Mouse (Mus musculus): ENCODE results near the gene 5730480H06Rik. TPM values are rescaled to one million over a fixed set of nuclear protein-coding genes. Genes with fewer than 3 reads are reported as not detected.
A peak's percentile ranks its signal among the peaks of the same experiment; 100 is the strongest.

The 5730480H06Rik gene
- polyA plus RNA-seq, 1 experiment from 2014 or later, result 17.9 TPM

DNA sequence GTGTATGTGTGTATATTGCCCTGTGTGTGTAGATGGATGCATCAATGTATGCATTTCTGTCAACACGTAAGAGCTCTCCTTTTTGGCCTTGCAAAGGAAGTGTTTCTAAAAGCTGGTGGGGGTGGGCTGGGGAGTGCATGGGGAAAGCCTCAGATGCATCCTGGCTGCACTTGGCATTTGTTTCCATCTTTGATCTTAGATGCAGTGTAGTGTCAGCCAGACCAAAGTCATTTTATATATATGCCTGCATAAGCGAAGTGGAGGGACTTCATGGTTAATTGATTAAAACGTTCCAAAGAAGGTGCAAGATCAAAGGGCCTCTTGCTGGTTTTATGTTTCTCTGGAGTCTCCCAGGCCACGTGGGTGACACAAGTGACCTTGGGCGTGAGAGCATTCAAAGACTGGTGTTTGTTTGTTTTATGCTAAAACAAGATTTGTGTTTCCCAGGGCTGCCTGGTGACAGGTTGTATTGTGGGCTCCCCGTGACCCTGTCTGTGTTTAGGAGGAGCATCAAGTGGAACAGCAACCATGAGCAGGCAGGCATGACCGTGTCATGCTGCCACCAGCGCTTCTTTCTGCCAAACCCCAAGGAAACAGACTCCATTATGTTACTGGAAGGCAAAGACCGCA is 6.2 kb downstream of the 5730480H06Rik start:
- 60% methylated on average over 9 of the region's 9 CpGs for WGBS
- DNase-seq (ENCODE audit: low spot score), result no peak
- H3K4me2 ChIP-seq, result no peak overlapping the region

GRCm38 (mm10) chr5:48340808-48341433 is 13.2 kb downstream of the 5730480H06Rik start:
- Histone ChIP-seq H3K9me3 (ENCODE audit: control insufficient read depth, low read length) (no peaks in the 10 kb centered on the region), H3K4me2 (no peak overlapping the region), H3K4me3 (ENCODE audit: low read depth, low read length) (no peak overlapping the region), H3K27ac (ENCODE audit: low read depth, low read length) (no peak overlapping the region), H3K4me1 (replicated peaks; ENCODE audit: control insufficient read depth, insufficient read depth, low read length) (no peaks in the 10 kb centered on the region), H3K9ac (ENCODE audit: low read depth, low read length) (no peak overlapping the region), H3K27me3 (replicated peaks; ENCODE audit: control insufficient read depth, insufficient read depth, low read length) (no peaks in the 10 kb centered on the region), H3K36me3 (ENCODE audit: control insufficient read depth, insufficient read depth, low read length) (no peaks in the 10 kb centered on the region)
- ATAC-seq (replicated peaks; ENCODE audit: low FRiP score) (no peak), DNase-seq (ENCODE audit: low spot score) (no peak)
- WGBS, result 54% methylated on average over 7 of the region's 7 CpGs

More for the DNA sequence above, 6.2 kb downstream of the 5730480H06Rik start:
- no peak overlapping the region for H3K27ac ChIP-seq (ENCODE audit: low read depth, low read length)
- H3K36me3 ChIP-seq (ENCODE audit: control insufficient read depth, insufficient read depth, low read length), result no peaks in the 10 kb centered on the region
- no peak for ATAC-seq (replicated peaks; ENCODE audit: low FRiP score)
- no peaks in the 10 kb centered on the region for H3K9me3 ChIP-seq (ENCODE audit: control insufficient read depth, low read length)
- no peak overlapping the region for H3K4me3 ChIP-seq (ENCODE audit: low read depth, low read length)
- H3K4me1 ChIP-seq (replicated peaks; ENCODE audit: control insufficient read depth, insufficient read depth, low read length), result 0 out of 2 replicates have a peak, but pooled peaks cover 3% of the 10 kb centered on the region
- no peak overlapping the region for H3K9ac ChIP-seq (ENCODE audit: low read depth, low read length)
- H3K27me3 ChIP-seq (replicated peaks; ENCODE audit: control insufficient read depth, insufficient read depth, low read length), result no peaks in the 10 kb centered on the region

DNA sequence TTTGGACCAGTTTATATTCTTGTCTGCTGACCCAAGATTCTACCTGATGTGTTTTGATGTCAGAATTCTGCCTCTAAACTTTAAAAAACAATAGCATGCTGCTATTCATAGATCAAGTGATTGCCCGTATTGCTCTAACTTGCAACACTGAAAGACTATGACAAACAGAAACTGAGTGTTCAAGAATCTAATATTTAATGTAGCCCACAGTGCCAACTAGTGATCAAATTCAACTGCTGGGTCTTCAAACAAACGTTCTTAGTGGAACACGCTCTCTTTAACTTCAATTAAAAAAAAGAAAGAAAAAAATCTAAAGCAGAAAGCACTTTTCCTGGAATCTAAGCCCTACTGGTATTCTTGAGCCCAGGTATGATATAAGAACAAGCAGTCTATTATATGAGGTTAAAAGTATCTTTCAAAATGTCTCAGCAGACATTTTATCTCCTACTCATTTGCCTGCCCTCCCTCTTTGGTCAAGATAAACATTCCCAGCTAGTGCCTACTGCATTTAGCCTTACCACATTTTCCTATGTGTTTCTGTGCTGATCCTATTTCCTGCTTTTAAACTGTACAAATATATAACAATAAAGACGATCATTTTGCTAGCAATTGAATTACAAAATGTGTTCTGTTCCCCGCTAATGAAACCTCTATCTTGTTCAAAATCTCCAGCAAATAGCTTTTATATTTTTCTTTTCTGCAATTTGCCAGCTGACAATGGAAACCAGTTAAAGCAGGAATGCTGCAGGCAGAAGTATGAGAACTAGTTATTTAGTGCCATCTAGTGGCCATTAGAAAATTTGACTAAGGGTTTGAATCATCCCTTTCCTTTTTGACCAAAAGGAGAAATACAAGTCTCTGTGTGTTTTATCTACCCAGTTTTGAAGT is 17.6 kb downstream of the 5730480H06Rik start:
- H3K27ac ChIP-seq (ENCODE audit: low read depth, low read length), result no peak overlapping the region
- no peaks in the 10 kb centered on the region for H3K9me3 ChIP-seq (ENCODE audit: control insufficient read depth, low read length)
- no peaks in the 10 kb centered on the region for H3K36me3 ChIP-seq (ENCODE audit: control insufficient read depth, insufficient read depth, low read length)
- H3K4me1 ChIP-seq (replicated peaks; ENCODE audit: control insufficient read depth, insufficient read depth, low read length), result no peaks in the 10 kb centered on the region
- 44% methylated on average over 5 of the region's 5 CpGs for WGBS
- no peak overlapping the region for H3K9ac ChIP-seq (ENCODE audit: low read depth, low read length)
- no peak for DNase-seq (ENCODE audit: low spot score)
- no peak overlapping the region for H3K4me2 ChIP-seq
- no peaks in the 10 kb centered on the region for H3K27me3 ChIP-seq (replicated peaks; ENCODE audit: control insufficient read depth, insufficient read depth, low read length)
- no peak for ATAC-seq (replicated peaks; ENCODE audit: low FRiP score)
- H3K4me3 ChIP-seq (ENCODE audit: low read depth, low read length), result no peak overlapping the region

- Histone ChIP-seq H3K4me3 (ENCODE audit: low read depth, low read length) (no peak overlapping the region), H3K27me3 (replicated peaks; ENCODE audit: control insufficient read depth, insufficient read depth, low read length) (no peaks in the 10 kb centered on the region), H3K9ac (ENCODE audit: low read depth, low read length) (no peak overlapping the region), H3K4me1 (replicated peaks; ENCODE audit: control insufficient read depth, insufficient read depth, low read length) (no peaks in the 10 kb centered on the region), H3K27ac (ENCODE audit: low read depth, low read length) (no peak overlapping the region), H3K9me3 (ENCODE audit: control insufficient read depth, low read length) (no peaks in the 10 kb centered on the region), H3K36me3 (ENCODE audit: control insufficient read depth, insufficient read depth, low read length) (no peaks in the 10 kb centered on the region), H3K4me2 (no peak overlapping the region)
- ATAC-seq (replicated peaks; ENCODE audit: low FRiP score), result no peak
- DNase-seq (ENCODE audit: low spot score), result no peak
- WGBS, result 90% methylated on average over 2 of the region's 2 CpGs
These were observed 18.4 kb downstream of the 5730480H06Rik start for GRCm38 (mm10) chr5:48345983-48346648.

DNA sequence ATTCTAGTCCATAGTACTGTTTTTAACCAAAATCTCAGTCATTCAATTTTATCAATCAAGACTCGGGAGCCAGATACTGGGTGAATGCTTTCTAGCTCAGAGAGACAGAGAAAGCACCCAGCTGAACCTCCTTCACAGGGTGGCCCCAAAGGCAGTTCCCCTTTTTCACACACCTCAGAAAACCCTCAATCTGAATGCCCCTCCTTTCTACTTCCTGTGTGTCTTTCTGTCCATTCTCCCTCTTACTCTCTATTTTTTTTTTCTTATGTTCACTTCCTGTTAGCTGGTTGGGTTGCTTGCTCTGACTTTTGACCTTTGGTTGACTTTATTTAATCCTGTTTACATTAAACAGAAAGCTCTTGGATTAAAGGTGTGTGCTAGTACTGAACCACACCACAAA is 21.6 kb downstream of the 5730480H06Rik start:
- no peaks in the 10 kb centered on the region for H3K9me3 ChIP-seq (ENCODE audit: control insufficient read depth, low read length)
- ATAC-seq (replicated peaks; ENCODE audit: low FRiP score) (no peak), DNase-seq (ENCODE audit: low spot score) (no peak)
- no peak overlapping the region for H3K4me3 ChIP-seq (ENCODE audit: low read depth, low read length)
- no peaks in the 10 kb centered on the region for H3K36me3 ChIP-seq (ENCODE audit: control insufficient read depth, insufficient read depth, low read length)
- no peak overlapping the region for H3K27ac ChIP-seq (ENCODE audit: low read depth, low read length)
- no peaks in the 10 kb centered on the region for H3K27me3 ChIP-seq (replicated peaks; ENCODE audit: control insufficient read depth, insufficient read depth, low read length)
- H3K4me2 ChIP-seq, result no peak overlapping the region
- no peaks in the 10 kb centered on the region for H3K4me1 ChIP-seq (replicated peaks; ENCODE audit: control insufficient read depth, insufficient read depth, low read length)
- H3K9ac ChIP-seq (ENCODE audit: low read depth, low read length), result no peak overlapping the region
- WGBS, result 72% methylated on average over 1 of the region's 1 CpGs

GRCm38 (mm10) chr5:48371890-48372766 is 44.4 kb downstream of the 5730480H06Rik start:
- Histone ChIP-seq H3K36me3 (ENCODE audit: control insufficient read depth, insufficient read depth, low read length) (no peaks in the 10 kb centered on the region), H3K4me3 (ENCODE audit: low read depth, low read length) (peak overlapping the region; percentile 66), H3K9ac (ENCODE audit: low read depth, low read length) (peak overlapping the region; percentile 72), H3K9me3 (ENCODE audit: control insufficient read depth, low read length) (no peaks in the 10 kb centered on the region), H3K4me1 (replicated peaks; ENCODE audit: control insufficient read depth, insufficient read depth, low read length) (0 out of 2 replicates have a peak, but pooled peaks cover 4% of the 10 kb centered on the region), H3K4me2 (peak overlapping the region; percentile 77), H3K27ac (ENCODE audit: low read depth, low read length) (peak overlapping the region; percentile 54; the same call in 1 of the 2 replicates), H3K27me3 (replicated peaks; ENCODE audit: control insufficient read depth, insufficient read depth, low read length) (no peaks in the 10 kb centered on the region)
- ATAC-seq (replicated peaks; ENCODE audit: low FRiP score), result peak; percentile 100
- peak; percentile 90 for DNase-seq (ENCODE audit: low spot score)
- under 1% methylated on average over 44 of the region's 44 CpGs for WGBS

DNA sequence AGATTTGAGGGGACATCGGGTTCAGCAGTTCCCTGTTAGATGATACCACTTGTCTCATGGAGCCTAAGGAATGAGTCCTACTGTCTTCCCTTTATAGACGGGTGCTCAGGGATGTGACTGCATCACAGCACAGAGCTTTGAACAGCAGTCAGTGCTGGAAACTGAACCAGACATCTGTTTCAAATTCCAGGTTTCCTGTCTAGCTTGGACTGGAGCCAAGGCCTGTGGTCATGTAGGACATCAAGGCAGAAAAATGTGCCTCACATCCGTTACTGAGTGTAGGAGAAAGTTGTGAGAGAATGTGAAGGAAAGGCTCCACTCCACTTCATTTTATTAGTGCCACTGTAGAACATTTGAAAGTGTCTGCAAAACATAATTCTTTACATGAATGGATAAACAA is 74.7 kb downstream of the 5730480H06Rik start:
- 75% methylated on average over 3 of the region's 3 CpGs for WGBS
- Histone ChIP-seq H3K36me3 (ENCODE audit: control insufficient read depth, insufficient read depth, low read length) (no peaks in the 10 kb centered on the region), H3K4me3 (ENCODE audit: low read depth, low read length) (no peak overlapping the region), H3K9me3 (ENCODE audit: control insufficient read depth, low read length) (no peaks in the 10 kb centered on the region), H3K27ac (ENCODE audit: low read depth, low read length) (no peak overlapping the region), H3K4me1 (replicated peaks; ENCODE audit: control insufficient read depth, insufficient read depth, low read length) (no peaks in the 10 kb centered on the region), H3K4me2 (no peak overlapping the region), H3K27me3 (replicated peaks; ENCODE audit: control insufficient read depth, insufficient read depth, low read length) (no peaks in the 10 kb centered on the region), H3K9ac (ENCODE audit: low read depth, low read length) (no peak overlapping the region)
- ATAC-seq (replicated peaks; ENCODE audit: low FRiP score), result no peak
- no peak for DNase-seq (ENCODE audit: low spot score)

DNA sequence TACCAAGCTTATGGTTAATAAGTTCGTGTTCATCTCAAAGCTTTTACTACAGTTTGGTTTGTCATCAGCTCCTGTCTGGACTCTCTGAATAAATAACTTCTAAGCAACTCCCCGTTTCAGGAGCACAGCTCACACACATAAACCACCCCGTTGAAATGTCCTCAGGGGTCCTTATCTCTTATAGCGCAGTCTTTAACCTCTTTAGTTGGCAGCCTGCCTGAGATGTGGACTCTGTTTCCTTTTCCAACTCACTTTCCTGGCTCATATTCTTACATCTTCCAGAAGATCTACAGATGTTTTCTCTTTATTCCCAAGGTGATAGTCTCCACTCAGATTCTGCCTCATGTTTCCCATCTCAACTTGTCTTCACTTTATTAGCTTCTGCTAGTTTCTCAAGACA is 80.5 kb downstream of the 5730480H06Rik start:
- no peak for ATAC-seq (replicated peaks; ENCODE audit: low FRiP score)
- H3K4me3 ChIP-seq (ENCODE audit: low read depth, low read length), result no peak overlapping the region
- no peaks in the 10 kb centered on the region for H3K9me3 ChIP-seq (ENCODE audit: control insufficient read depth, low read length)
- H3K36me3 ChIP-seq (ENCODE audit: control insufficient read depth, insufficient read depth, low read length), result no peaks in the 10 kb centered on the region
- DNase-seq (ENCODE audit: low spot score), result no peak
- H3K27me3 ChIP-seq (replicated peaks; ENCODE audit: control insufficient read depth, insufficient read depth, low read length), result no peaks in the 10 kb centered on the region
- H3K27ac ChIP-seq (ENCODE audit: low read depth, low read length), result no peak overlapping the region
- H3K4me1 ChIP-seq (replicated peaks; ENCODE audit: control insufficient read depth, insufficient read depth, low read length), result no peaks in the 10 kb centered on the region; the same call in 1 of the 2 replicates
- no peak overlapping the region for H3K4me2 ChIP-seq
- 61% methylated on average over 4 of the region's 4 CpGs for WGBS
- no peak overlapping the region for H3K9ac ChIP-seq (ENCODE audit: low read depth, low read length)

All from liver, embryonic 11.5 days (tissue).